Mouse (Mus musculus): ENCODE measurements around the gene Gltpd2. TPM values are rescaled to one million over a fixed set of nuclear protein-coding genes. Genes with fewer than 3 reads are reported as not detected.

The Gltpd2 gene
- total and polyA plus RNA-seq, 3 experiments = not detected

DNA sequence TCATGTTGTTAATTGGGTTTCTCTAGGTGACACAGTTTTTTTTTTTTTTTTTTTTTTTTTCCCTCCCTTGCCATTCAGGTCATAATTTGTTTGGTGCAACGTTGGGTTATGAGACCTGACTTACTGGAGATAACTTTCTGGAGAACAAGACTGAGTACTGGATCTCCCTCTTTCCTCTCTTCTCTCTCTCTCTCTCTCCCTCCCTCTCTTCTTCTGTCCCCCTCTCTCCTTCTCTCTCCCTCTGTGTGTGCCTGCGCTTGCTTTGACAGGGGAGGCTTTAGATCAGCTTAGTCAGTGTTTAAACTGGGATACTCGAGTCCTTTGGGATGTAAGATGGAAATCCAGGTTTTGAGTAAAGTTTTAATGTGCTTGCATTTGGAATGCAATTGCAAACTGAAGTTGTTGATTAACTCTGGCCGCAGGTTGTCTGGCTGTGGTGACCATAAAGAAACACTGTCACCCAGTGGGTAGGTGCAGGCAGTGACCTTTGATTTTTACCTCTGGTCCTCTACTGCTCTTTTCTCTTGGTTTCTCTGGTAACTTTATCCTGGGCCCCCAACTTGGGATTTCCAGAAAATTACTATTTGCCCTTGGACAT, 45.4 kb downstream of the Gltpd2 start:
- ATAC-seq (ENCODE audit: extremely low read depth, insufficient number of reproducible peaks, low FRiP score, poor library complexity, severe bottlenecking) = no peak
- Histone ChIP-seq H3K4me3 (ENCODE audit: low read depth, low read length) (peak overlapping the region; percentile 95; the same call in 1 of the 2 replicates), H3K36me3 (replicated peaks) (peaks cover 41% of the 10 kb centered on the region), H3K27me3 (ENCODE audit: insufficient read depth, low read length) (no peaks in the 10 kb centered on the region), H3K4me1 (ENCODE audit: insufficient read depth, low read depth, low read length) (peaks cover 63% of the 10 kb centered on the region), H3K9me3 (replicated peaks) (no peaks in the 10 kb centered on the region)
- TF ChIP-seq CTCF (IDR thresholded peaks at IDR 0.05; ENCODE audit: low read depth, low read length) (no peak), GATA1 (IDR thresholded peaks at IDR 0.05; ENCODE audit: borderline replicate concordance, low read length) (no peak), TAL1 (conservative IDR thresholded peaks at IDR 0.05; ENCODE audit: low read depth, low read length) (no peak), GATA2 (IDR thresholded peaks at IDR 0.05; ENCODE audit: borderline replicate concordance, low read depth, low read length) (no peak), POLR2AphosphoS5 (IDR thresholded peaks at IDR 0.05; ENCODE audit: insufficient replicate concordance, low read depth, low read length) (no peak)
- DNase-seq (ENCODE audit: low spot score) = no peak

DNA sequence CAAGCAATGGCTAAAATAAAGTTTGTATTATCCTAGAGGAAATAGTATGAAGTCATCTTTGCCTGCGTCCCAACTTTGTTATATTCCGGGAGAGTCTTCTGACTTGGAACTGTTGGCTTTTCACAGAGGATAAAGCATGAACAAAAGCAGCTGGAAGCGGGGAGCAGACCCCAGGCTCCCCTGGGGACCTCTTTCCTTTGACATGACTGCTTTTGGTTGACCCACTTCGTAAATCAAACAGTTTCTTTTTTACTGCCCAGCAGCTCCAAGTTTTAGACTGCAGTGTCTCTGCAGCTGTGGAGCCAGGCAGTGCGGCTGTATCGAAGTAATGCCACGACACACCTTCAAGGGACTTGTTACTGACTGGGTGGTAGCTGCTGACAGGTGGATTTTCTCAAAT, 47.6 kb downstream of the Gltpd2 start:
- TF ChIP-seq GATA1 (IDR thresholded peaks at IDR 0.05; ENCODE audit: borderline replicate concordance, low read length) (no peak), CTCF (IDR thresholded peaks at IDR 0.05; ENCODE audit: low read depth, low read length) (no peak), GATA2 (IDR thresholded peaks at IDR 0.05; ENCODE audit: borderline replicate concordance, low read depth, low read length) (no peak), POLR2AphosphoS5 (IDR thresholded peaks at IDR 0.05; ENCODE audit: insufficient replicate concordance, low read depth, low read length) (no peak), TAL1 (conservative IDR thresholded peaks at IDR 0.05; ENCODE audit: low read depth, low read length) (no peak)

More for the DNA sequence above, 47.6 kb downstream of the Gltpd2 start:
- Histone ChIP-seq H3K27me3 (ENCODE audit: insufficient read depth, low read length) (no peaks in the 10 kb centered on the region), H3K4me1 (ENCODE audit: insufficient read depth, low read depth, low read length) (peaks cover 84% of the 10 kb centered on the region), H3K9me3 (replicated peaks) (no peaks in the 10 kb centered on the region), H3K4me3 (ENCODE audit: low read depth, low read length) (no peak overlapping the region), H3K36me3 (replicated peaks) (peaks cover 50% of the 10 kb centered on the region)
- DNase-seq (ENCODE audit: low spot score) (no peak), ATAC-seq (ENCODE audit: extremely low read depth, insufficient number of reproducible peaks, low FRiP score, poor library complexity, severe bottlenecking) (no peak)

Other genes starting within 250 kb of the Gltpd2 start
Only the 20 nearest of the 25 such genes appear.
- gene Alox15, start 167.2 kb upstream of the Gltpd2 start, total RNA-seq (2014; fragmentation: Nextera tagmentation) = not detected in 2 replicates
- not detected in 2 replicates for gene Alox15, start 167.2 kb upstream of the Gltpd2 start, total RNA-seq (2017)
- gene Alox15, start 167.2 kb upstream of the Gltpd2 start, polyA plus RNA-seq (2012) = not detected in 2 replicates
- 36.5 and 39.9 TPM in 2 replicates for gene Pelp1, start 109.2 kb upstream of the Gltpd2 start, total RNA-seq (2014; fragmentation: Nextera tagmentation)
- gene Pelp1, start 109.2 kb upstream of the Gltpd2 start, total RNA-seq (2017) = 6.9 and 7.8 TPM in 2 replicates
- 104 and 111 TPM in 2 replicates for gene Pelp1, start 109.2 kb upstream of the Gltpd2 start, polyA plus RNA-seq (2012)
- gene Arrb2, start 86.6 kb upstream of the Gltpd2 start, total RNA-seq (2014; fragmentation: Nextera tagmentation) = 51.7 and 69.3 TPM in 2 replicates
- 97.1 and 114 TPM in 2 replicates for gene Arrb2, start 86.6 kb upstream of the Gltpd2 start, total RNA-seq (2017)
- gene Arrb2, start 86.6 kb upstream of the Gltpd2 start, polyA plus RNA-seq (2012) = 327 and 349 TPM in 2 replicates
- gene Med11, start 67.3 kb upstream of the Gltpd2 start, total RNA-seq (2014; fragmentation: Nextera tagmentation) = 13.2 and 18.1 TPM in 2 replicates
- gene Med11, start 67.3 kb upstream of the Gltpd2 start, total RNA-seq (2017) = 37.0 and 42.4 TPM in 2 replicates
- gene Med11, start 67.3 kb upstream of the Gltpd2 start, polyA plus RNA-seq (2012) = 18.5 and 22.6 TPM in 2 replicates
- gene Zmynd15, start 59.8 kb upstream of the Gltpd2 start, total RNA-seq (2014; fragmentation: Nextera tagmentation) = not detected in 2 replicates
- gene Zmynd15, start 59.8 kb upstream of the Gltpd2 start, total RNA-seq (2017) = 0.06 and 0.66 TPM in 2 replicates
- gene Zmynd15, start 59.8 kb upstream of the Gltpd2 start, polyA plus RNA-seq (2012) = not detected in 2 replicates
- gene Cxcl16, start 59.2 kb upstream of the Gltpd2 start, total RNA-seq (2014; fragmentation: Nextera tagmentation) = not detected in 2 replicates
- not detected in 2 replicates for gene Cxcl16, start 59.2 kb upstream of the Gltpd2 start, total RNA-seq (2017)
- not detected in 2 replicates for gene Cxcl16, start 59.2 kb upstream of the Gltpd2 start, polyA plus RNA-seq (2012)
- not detected in 2 replicates for gene Tm4sf5, start 14.0 kb upstream of the Gltpd2 start, total RNA-seq (2014; fragmentation: Nextera tagmentation)
- not detected in 2 replicates for gene Tm4sf5, start 14.0 kb upstream of the Gltpd2 start, total RNA-seq (2017)
- not detected in 2 replicates for gene Tm4sf5, start 14.0 kb upstream of the Gltpd2 start, polyA plus RNA-seq (2012)
- not detected in 2 replicates for gene Vmo1, start 4.6 kb upstream of the Gltpd2 start, total RNA-seq (2014; fragmentation: Nextera tagmentation)
- not detected in 2 replicates for gene Vmo1, start 4.6 kb upstream of the Gltpd2 start, total RNA-seq (2017)
- not detected in 2 replicates for gene Vmo1, start 4.6 kb upstream of the Gltpd2 start, polyA plus RNA-seq (2012)
- 114 and 116 TPM in 2 replicates for gene Psmb6, start 6.2 kb downstream of the Gltpd2 start, total RNA-seq (2014; fragmentation: Nextera tagmentation)
- gene Psmb6, start 6.2 kb downstream of the Gltpd2 start, total RNA-seq (2017) = 212 and 295 TPM in 2 replicates
- 153 and 181 TPM in 2 replicates for gene Psmb6, start 6.2 kb downstream of the Gltpd2 start, polyA plus RNA-seq (2012)
- gene Gm40193, start 13.7 kb downstream of the Gltpd2 start, total RNA-seq (2014; fragmentation: Nextera tagmentation) = not detected in 2 replicates
- not detected in 2 replicates for gene Gm40193, start 13.7 kb downstream of the Gltpd2 start, total RNA-seq (2017)
- not detected in 2 replicates for gene Gm40193, start 13.7 kb downstream of the Gltpd2 start, polyA plus RNA-seq (2012)
- gene Pld2, start 20.9 kb downstream of the Gltpd2 start, total RNA-seq (2014; fragmentation: Nextera tagmentation) = not detected in 2 replicates
- gene Pld2, start 20.9 kb downstream of the Gltpd2 start, total RNA-seq (2017) = 0.05 and 0.06 TPM in 2 replicates
- gene Pld2, start 20.9 kb downstream of the Gltpd2 start, polyA plus RNA-seq (2012) = not detected in 2 replicates
- gene Mink1, start 43.7 kb downstream of the Gltpd2 start, total RNA-seq (2014; fragmentation: Nextera tagmentation) = 37.3 and 38.1 TPM in 2 replicates
- gene Mink1, start 43.7 kb downstream of the Gltpd2 start, total RNA-seq (2017) = 8.8 and 14.3 TPM in 2 replicates
- gene Mink1, start 43.7 kb downstream of the Gltpd2 start, polyA plus RNA-seq (2012) = 89.8 and 94.4 TPM in 2 replicates
- not detected in 2 replicates for gene 4930544D05Rik, start 96.7 kb downstream of the Gltpd2 start, total RNA-seq (2014; fragmentation: Nextera tagmentation)
- gene 4930544D05Rik, start 96.7 kb downstream of the Gltpd2 start, total RNA-seq (2017) = not detected in 2 replicates
- gene 4930544D05Rik, start 96.7 kb downstream of the Gltpd2 start, polyA plus RNA-seq (2012) = not detected in 2 replicates
- not detected in 2 replicates for gene Chrne, start 100.0 kb downstream of the Gltpd2 start, total RNA-seq (2014; fragmentation: Nextera tagmentation)
- gene Chrne, start 100.0 kb downstream of the Gltpd2 start, total RNA-seq (2017) = not detected in 2 replicates
- not detected in 2 replicates for gene Chrne, start 100.0 kb downstream of the Gltpd2 start, polyA plus RNA-seq (2012)
- gene Gp1ba, start 119.9 kb downstream of the Gltpd2 start, total RNA-seq (2014; fragmentation: Nextera tagmentation) = 1.1 and 3.1 TPM in 2 replicates
- 2.8 and 3.4 TPM in 2 replicates for gene Gp1ba, start 119.9 kb downstream of the Gltpd2 start, total RNA-seq (2017)
- 9.0 TPM in 2 replicates for gene Gp1ba, start 119.9 kb downstream of the Gltpd2 start, polyA plus RNA-seq (2012)
- 63.7 and 115 TPM in 2 replicates for gene Rnf167, start 128.0 kb downstream of the Gltpd2 start, total RNA-seq (2014; fragmentation: Nextera tagmentation)
- 62.3 and 64.1 TPM in 2 replicates for gene Rnf167, start 128.0 kb downstream of the Gltpd2 start, total RNA-seq (2017)
- 62.6 and 81.3 TPM in 2 replicates for gene Rnf167, start 128.0 kb downstream of the Gltpd2 start, polyA plus RNA-seq (2012)
- 42.8 and 72.7 TPM in 2 replicates for gene Slc25a11, start 128.3 kb downstream of the Gltpd2 start, total RNA-seq (2014; fragmentation: Nextera tagmentation)
- 125 and 144 TPM in 2 replicates for gene Slc25a11, start 128.3 kb downstream of the Gltpd2 start, total RNA-seq (2017)
- gene Slc25a11, start 128.3 kb downstream of the Gltpd2 start, polyA plus RNA-seq (2012) = 50.6 and 59.2 TPM in 2 replicates
- gene Pfn1, start 135.4 kb downstream of the Gltpd2 start, total RNA-seq (2014; fragmentation: Nextera tagmentation) = 804 and 991 TPM in 2 replicates
- 724 and 774 TPM in 2 replicates for gene Pfn1, start 135.4 kb downstream of the Gltpd2 start, total RNA-seq (2017)
- 3,649 and 4,709 TPM in 2 replicates for gene Pfn1, start 135.4 kb downstream of the Gltpd2 start, polyA plus RNA-seq (2012)
- gene Eno3, start 138.0 kb downstream of the Gltpd2 start, total RNA-seq (2014; fragmentation: Nextera tagmentation) = 19.0 and 25.3 TPM in 2 replicates
- 21.9 and 24.5 TPM in 2 replicates for gene Eno3, start 138.0 kb downstream of the Gltpd2 start, total RNA-seq (2017)
- gene Eno3, start 138.0 kb downstream of the Gltpd2 start, polyA plus RNA-seq (2012) = 3.1 and 5.7 TPM in 2 replicates
- 64.2 and 66.9 TPM in 2 replicates for gene Spag7, start 150.2 kb downstream of the Gltpd2 start, total RNA-seq (2014; fragmentation: Nextera tagmentation)
- gene Spag7, start 150.2 kb downstream of the Gltpd2 start, total RNA-seq (2017) = 64.6 and 81.5 TPM in 2 replicates
- 152 and 196 TPM in 2 replicates for gene Spag7, start 150.2 kb downstream of the Gltpd2 start, polyA plus RNA-seq (2012)

Data from G1E (cell line).